Mouse (Mus musculus): ENCODE data around the gene Sox13.

GRCm38 (mm10) chr1:133467905-133468304 lies 43.7 kb upstream of the Sox13 start:
- no peak for TF ChIP-seq CTCF (IDR thresholded peaks at IDR 0.05)
- no peak for TF ChIP-seq EP300 (IDR thresholded peaks at IDR 0.05)
